Mouse (Mus musculus) lung, adult 2 months (tissue): ENCODE data around the gene Gm37240.

Source experiments
- CTCF ChIP-seq: fragments of 200-500 bp; IDR thresholded peaks from 2 replicates; pipeline ENCODE4 v1.5.1; 2011; ENCODE audit warnings: mild to moderate bottlenecking, low read length, control low read depth; ENCODE audit not compliant: insufficient read depth
- POLR2A ChIP-seq: fragments of 200-500 bp; IDR thresholded peaks from 2 replicates; pipeline ENCODE4 v1.6.1; 2011; ENCODE audit warnings: low read depth, mild to moderate bottlenecking, control low read depth, low read length, borderline replicate concordance; ENCODE audit errors: extremely low read depth

GRCm38 (mm10) chr3:84876211-84876610 lies 1011.1 kb downstream of the Gm37240 start:
- TF ChIP-seq CTCF, result no peak
- no peak for TF ChIP-seq POLR2A
